Mouse (Mus musculus) small intestine, adult 2 months (tissue): ENCODE results near the gene Pmp22.

Experiments
- CTCF ChIP-seq: fragments of 200-500 bp; IDR thresholded peaks from 2 replicates; pipeline ENCODE4 v1.5.1; 2012; ENCODE audit warnings: low read depth, mild to moderate bottlenecking, control low read depth, inconsistent platforms, low read length, moderate library complexity, mixed read lengths; ENCODE audit not compliant: insufficient replicate concordance, insufficient read length; ENCODE audit errors: extremely low read depth
- POLR2A ChIP-seq: fragments of 200-500 bp; IDR thresholded peaks from 2 replicates; pipeline ENCODE4 v1.6.1; 2012; ENCODE audit warnings: low read depth, mild to moderate bottlenecking, control low read depth, inconsistent platforms, low read length, moderate library complexity

- no peak for TF ChIP-seq CTCF
- TF ChIP-seq POLR2A: no peak
These were observed 19.5 kb downstream of the Pmp22 start for GRCm38 (mm10) chr11:63148276-63148675.
